Mouse (Mus musculus): Measurements from ENCODE around the gene Wdr83.

The Wdr83 gene

DNA sequence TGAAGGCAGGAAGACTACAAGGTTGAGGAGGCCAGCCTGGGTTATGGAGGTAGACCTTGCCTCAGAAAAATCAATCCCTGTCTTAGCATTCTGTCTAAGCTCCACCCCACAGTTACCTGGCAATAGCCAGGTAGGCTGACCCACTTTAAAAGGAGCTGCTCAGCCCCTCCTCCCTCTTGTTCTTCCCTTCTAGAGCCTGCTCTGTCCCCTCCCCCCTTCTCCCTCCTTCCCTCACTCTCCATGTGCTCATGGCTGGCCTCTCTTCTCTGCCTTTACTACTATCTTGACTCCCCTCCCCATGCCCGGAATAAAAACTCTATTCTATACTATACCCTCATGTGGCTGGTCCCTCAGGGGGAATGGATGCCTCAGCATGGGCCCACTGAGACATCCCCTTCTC is 47.2 kb downstream of the Wdr83 start:
- peak; percentile 38 to 58 for DNase-seq

DNA sequence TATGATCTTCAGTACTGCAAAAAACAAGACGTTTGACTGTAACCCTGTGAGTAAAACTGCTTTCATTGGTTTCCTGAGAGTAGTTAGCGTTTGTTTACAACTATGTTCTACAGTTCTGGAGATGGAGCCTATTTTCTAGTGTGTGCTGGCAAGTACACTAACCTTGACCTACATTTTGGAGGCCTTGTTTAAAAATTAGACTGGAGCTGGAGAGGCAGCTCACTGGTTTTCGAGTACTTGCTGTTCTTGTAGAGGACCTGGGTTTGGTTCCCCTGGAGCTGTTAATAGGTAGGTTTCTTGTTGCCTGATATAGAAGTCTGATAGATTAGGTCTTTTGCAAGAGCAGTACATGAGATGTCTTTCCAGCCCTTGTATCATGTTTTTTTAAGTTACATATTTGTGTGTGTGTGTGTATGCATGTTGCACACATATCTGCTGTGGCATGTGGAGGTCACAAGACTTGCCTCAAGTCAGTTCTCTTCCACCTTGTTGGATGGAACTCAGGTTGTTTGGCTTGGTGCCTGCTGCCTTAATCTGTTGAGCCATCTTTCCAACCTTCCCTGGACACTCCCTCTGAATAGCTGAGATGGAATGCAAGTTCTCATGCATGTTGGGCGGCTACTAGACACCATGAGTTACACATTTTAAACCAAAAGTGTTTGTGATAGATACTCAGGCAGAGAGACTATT is 48.3 kb downstream of the Wdr83 start:
- peak; percentile 71 to 75 for DNase-seq

DNA sequence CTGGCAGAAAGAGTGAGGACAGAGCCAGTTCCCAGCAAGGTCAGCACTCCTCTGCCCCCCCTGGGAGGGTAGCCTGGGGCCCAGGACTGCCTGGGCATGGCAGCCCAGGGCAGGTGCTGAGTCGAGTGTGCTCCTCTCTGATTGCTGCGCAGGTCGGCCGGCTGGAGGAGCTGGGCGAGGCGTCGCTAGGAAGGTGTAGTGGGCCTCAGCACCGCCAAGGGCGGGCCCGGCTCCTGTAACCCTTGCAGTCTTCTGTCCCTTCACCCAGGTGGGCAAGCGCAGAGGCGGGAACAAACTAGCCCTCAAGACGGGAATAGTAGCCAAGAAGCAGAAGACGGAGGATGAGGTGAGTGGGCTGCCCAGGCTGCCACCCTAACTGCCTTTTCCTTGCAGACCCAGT is 51.8 kb downstream of the Wdr83 start:
- no peak for DNase-seq

DNA sequence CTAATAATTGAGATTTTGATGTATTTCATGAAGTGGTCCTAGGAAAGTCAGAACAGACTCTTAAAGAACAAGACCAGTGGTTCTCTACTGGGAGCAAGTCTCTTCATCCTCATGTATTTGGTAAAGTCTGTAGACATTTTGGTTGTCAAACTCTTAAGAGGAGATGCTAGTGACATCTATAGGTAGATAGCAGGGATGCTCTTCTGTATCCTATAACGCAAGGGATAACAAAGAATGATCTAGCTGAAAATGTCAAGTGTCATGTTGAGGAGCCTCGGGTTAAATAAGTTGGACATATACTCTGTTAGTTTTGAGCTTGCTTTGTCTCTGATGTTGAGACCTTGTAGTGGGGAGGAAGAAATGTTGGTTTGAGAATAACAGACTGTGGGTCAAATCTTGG is 53.2 kb downstream of the Wdr83 start:
- no peak for DNase-seq

DNA sequence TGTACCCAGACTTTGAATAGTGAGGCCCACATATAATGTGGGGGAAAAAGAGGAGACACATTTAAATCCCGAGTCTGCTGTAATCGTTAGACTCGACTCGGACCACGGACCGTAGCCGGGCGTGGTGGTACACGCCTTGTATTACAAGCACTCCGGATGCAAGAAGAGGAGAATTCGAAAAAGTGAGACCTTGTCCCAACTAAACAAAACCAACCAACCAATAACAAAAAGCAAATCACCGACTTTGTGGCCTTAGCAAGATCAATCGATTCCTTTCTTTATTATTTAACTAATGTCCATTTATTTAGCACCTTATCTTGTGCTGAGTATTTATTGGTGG is 53.6 kb downstream of the Wdr83 start:
- DNase-seq = peak in 1 of 2 experiments; percentile 34

DNA sequence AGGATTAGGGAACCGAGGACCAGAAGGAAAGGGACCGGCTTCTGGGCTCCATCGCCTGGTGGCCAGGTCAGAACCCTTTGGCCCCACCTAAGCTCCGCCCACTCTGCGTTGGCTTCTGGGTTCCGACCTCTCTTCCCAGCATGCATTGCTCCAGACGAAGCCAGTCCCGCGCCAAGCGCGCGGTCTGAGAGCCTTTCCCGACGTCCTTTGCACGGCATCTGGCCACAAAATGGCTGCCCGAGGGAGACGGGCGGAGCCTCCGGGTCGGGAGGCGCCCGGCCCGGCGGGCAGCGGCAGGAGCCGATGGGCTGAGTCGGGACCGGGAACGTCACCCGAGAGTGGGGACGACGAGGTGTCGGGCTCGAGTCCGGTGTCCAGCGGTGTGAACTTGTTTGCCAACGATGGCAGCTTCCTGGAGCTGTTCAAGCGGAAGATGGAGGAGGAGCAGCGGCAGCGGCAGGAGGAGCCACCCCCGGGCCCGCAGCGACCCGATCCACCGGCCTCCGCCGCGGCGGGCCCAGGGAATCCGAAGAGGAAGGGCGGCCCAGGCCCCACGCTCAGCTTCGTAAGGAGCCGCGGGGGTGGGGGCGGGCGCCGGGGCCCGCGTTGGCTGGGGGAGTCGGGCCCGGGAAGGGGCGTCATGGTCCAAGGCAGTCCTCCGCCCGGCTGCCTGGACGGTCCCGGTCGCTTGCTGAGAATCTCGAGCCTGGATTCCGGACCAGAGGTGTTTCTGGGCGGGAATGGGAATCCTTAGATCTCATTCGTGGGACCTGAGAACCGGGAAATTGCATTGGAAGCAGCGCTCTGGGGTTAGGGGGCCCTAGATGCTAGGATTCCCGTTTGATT is 54.2 kb downstream of the Wdr83 start, which contains the start of gene Trir:
TSS of gene Trir (plus strand) at position 154 of the 846 bp plus-strand sequence.
- peak; percentile 98 to 99 for DNase-seq

DNA sequence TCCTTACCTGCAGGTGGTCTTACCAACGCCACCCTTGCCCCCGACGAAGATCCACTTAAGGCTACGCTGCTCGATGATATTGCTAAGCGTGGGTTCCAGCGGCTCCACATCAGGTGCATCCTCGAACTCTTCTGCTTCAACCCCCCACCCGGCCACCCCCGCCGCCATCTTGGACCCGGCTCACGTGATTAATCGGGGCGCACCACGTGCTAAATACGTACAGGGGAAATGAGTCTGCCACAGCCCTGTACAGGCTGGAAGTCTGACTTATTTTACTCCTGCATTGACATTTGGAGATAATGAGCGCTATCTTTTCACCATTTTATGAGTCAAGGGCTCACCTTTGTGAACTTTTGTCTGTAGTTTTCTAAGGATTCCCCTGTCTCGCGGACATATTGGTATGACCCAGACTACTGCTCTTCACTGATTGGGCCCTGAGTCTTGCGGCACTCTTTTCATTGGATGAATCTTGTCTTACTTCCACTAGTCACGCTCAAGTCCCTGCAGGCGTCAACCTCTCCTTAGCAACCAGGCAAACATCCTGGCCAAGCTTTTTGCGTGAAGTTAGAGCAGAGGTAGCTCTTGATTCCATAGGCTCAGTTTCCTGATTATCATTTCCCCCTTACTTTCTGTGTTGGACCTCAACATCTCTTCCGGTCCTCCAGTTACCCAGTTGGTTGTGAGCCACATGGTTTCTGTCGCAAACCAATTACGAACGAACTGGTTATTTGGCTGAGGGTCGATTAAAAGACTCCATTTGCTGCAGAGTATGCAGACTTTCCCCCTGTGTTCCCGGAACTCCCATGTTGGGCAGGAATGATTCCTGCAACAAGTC is 55.8 kb downstream of the Wdr83 start, which contains the start of gene Asna1:
TSS of gene Asna1 (minus strand) at position 184 of the 835 bp plus-strand sequence.
- DNase-seq = peak; percentile 90 to 93

Data from kidney, postnatal 36 days (tissue).